Mouse (Mus musculus) heart, embryonic 11.5 days (tissue): ENCODE measurements around the gene Cmss1. TPM values are rescaled to one million over a fixed set of nuclear protein-coding genes. Genes with fewer than 3 reads are reported as not detected.

ENCODE experiments used
- ATAC-seq: fragments of 200-750 bp; cut with Nextera tagmentation; replicated peaks from 2 replicates; pipeline ENCODE4 v1.8.0; 2017; ENCODE audit warnings: moderate library complexity; ENCODE audit not compliant: insufficient number of reproducible peaks, low FRiP score, low TSS enrichment
- H3K27ac ChIP-seq: fragments of 300-500 bp; sonication (generic); 2 replicates; pipeline ENCODE4 v1.5.1; 2014; ENCODE audit warnings: mild to moderate bottlenecking, low read depth, low read length
- H3K27me3 ChIP-seq: fragments of 300-500 bp; sonication (generic); 2 replicates; pipeline ENCODE4 v1.6.1; 2014; ENCODE audit warnings: mild to moderate bottlenecking, low read length, mixed read lengths; ENCODE audit not compliant: control insufficient read depth, insufficient read depth
- H3K36me3 ChIP-seq: fragments of 300-500 bp; sonication (generic); 2 replicates; pipeline ENCODE4 v1.6.1; 2014; ENCODE audit warnings: mild to moderate bottlenecking, low read length, moderate library complexity, mixed read lengths; ENCODE audit not compliant: control insufficient read depth, insufficient read depth
- H3K4me1 ChIP-seq: fragments of 300-500 bp; sonication (generic); 2 replicates; pipeline ENCODE4 v1.6.1; 2014; ENCODE audit warnings: low read length; ENCODE audit not compliant: control insufficient read depth, insufficient read depth
- H3K4me2 ChIP-seq: fragments of 300-500 bp; sonication (generic); 2 replicates; pipeline ENCODE4 v1.6.1; 2014; ENCODE audit warnings: mild to moderate bottlenecking, moderate library complexity
- H3K4me3 ChIP-seq: fragments of 300-500 bp; sonication (generic); 2 replicates; pipeline ENCODE4 v1.5.1; 2014; ENCODE audit warnings: low read depth, low read length
- H3K9ac ChIP-seq: fragments of 300-500 bp; sonication (generic); 2 replicates; pipeline ENCODE4 v1.6.1; 2014; ENCODE audit warnings: mild to moderate bottlenecking, low read depth, low read length, moderate library complexity
- H3K9me3 ChIP-seq: fragments of 300-500 bp; sonication (generic); replicated peaks from 2 replicates; pipeline ENCODE4 v1.6.1; 2016; ENCODE audit warnings: low read length; ENCODE audit not compliant: control insufficient read depth
- WGBS: fragments of 180-500 bp; shearing (Covaris S2); extraction: QIAGEN DNeasy Blood & Tissue Kit; methylation state at CpG from one replicate; pipeline ENCODE4 v1.1.7; 2014; ENCODE audit not compliant: insufficient replicate concordance; 5-methylcytosine and 5-hydroxymethylcytosine counted together
- polyA plus RNA-seq: library from polyadenylated mRNA; unstranded; fragments of >200 nt; fragmentation: Nextera tagmentation; extraction: Ambion mirVana; gene quantifications from 2 replicates; pipeline ENCODE4 v1.2.1, GENCODE M21; 2014

The Cmss1 gene
- polyA plus RNA-seq, 1 experiment from 2014 or later = 36.6 TPM

DNA sequence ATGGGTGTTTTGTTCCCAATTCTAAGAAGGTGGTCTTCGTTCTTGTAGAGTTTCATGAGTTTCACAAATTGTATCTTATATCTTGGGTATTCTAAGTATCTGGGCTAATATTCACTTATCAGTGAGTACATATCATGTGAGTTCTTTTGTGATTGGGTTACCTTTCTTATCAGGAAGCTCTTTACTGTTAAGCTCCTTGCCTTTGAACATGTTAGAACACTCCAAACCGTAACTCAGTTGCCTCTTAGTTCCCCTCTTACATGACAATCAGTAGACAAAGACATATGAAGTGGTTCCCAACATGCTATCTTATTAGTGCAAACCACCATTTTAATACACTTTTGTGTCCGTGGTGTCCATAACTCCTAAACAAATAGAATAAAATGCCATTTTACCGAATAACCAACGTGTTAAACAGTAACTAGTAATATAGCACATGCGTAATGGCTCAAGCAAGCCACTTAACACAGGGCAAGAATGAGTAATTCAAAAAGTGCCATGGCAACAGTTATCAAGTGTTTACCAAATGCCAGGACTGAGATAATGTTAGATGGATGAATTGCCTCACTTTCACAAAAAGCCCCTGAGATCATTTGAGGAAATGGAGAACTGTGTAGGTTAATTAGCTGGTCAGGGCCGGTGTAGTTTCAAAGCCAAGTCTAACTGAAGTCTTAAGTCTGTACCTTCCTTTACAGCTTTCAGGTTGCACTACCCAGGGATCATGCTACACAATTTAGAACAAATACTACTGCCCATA is 37.8 kb downstream of the Cmss1 start:
- ATAC-seq = no peak
- Histone ChIP-seq H3K4me1 (no peaks in the 10 kb centered on the region), H3K36me3 (peaks cover 20% of the 10 kb centered on the region), H3K9ac (no peak overlapping the region), H3K9me3 (no peaks in the 10 kb centered on the region), H3K4me2 (no peak overlapping the region), H3K4me3 (no peak overlapping the region), H3K27me3 (no peaks in the 10 kb centered on the region), H3K27ac (no peak overlapping the region)
- WGBS = 79% methylated on average over 7 of the region's 7 CpGs

GRCm38 (mm10) chr16:57566215-57566614 is 40.4 kb downstream of the Cmss1 start:
- Histone ChIP-seq H3K9me3 (no peaks in the 10 kb centered on the region), H3K27me3 (no peaks in the 10 kb centered on the region), H3K9ac (no peak overlapping the region), H3K4me2 (no peak overlapping the region), H3K36me3 (peaks cover 11% of the 10 kb centered on the region), H3K27ac (no peak overlapping the region), H3K4me1 (peaks cover 7% of the 10 kb centered on the region), H3K4me3 (no peak overlapping the region)
- no peak for ATAC-seq
- 51% methylated on average over 3 of the region's 3 CpGs for WGBS

DNA sequence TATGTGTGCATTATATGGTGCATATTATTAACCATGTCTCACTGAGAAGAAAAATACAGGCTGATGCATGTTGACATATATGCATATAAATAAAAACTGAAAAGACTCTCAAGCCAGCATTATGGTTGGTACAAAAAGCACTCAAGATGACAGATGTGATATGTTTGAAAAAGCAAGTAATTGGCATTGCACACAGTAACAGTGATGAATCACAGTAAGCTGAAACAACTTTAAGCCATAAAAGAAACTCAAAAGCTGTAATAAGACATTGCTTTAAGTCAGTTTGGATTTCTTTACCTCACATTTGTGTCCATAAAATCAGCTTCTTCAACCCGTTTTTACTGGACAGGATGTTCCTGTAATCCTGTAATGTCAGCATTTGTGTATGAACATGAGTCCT is 41.9 kb downstream of the Cmss1 start:
- 71% methylated on average over 1 of the region's 1 CpGs for WGBS
- Histone ChIP-seq H3K9me3 (no peaks in the 10 kb centered on the region), H3K9ac (no peak overlapping the region), H3K4me3 (no peak overlapping the region), H3K36me3 (peaks cover 3% of the 10 kb centered on the region), H3K4me2 (no peak overlapping the region), H3K27me3 (no peaks in the 10 kb centered on the region), H3K4me1 (peaks cover 7% of the 10 kb centered on the region), H3K27ac (no peak overlapping the region)
- no peak for ATAC-seq

- Histone ChIP-seq H3K27ac (no peak overlapping the region), H3K4me2 (no peak overlapping the region), H3K36me3 (no peaks in the 10 kb centered on the region), H3K4me1 (peaks cover 7% of the 10 kb centered on the region), H3K4me3 (no peak overlapping the region), H3K27me3 (no peaks in the 10 kb centered on the region), H3K9ac (no peak overlapping the region), H3K9me3 (no peaks in the 10 kb centered on the region)
- ATAC-seq = no peak; the same call in 1 of the 2 replicates
- 49% methylated on average over 3 of the region's 3 CpGs for WGBS
These were observed 43.2 kb downstream of the Cmss1 start for GRCm38 (mm10) chr16:57563453-57563852.

DNA sequence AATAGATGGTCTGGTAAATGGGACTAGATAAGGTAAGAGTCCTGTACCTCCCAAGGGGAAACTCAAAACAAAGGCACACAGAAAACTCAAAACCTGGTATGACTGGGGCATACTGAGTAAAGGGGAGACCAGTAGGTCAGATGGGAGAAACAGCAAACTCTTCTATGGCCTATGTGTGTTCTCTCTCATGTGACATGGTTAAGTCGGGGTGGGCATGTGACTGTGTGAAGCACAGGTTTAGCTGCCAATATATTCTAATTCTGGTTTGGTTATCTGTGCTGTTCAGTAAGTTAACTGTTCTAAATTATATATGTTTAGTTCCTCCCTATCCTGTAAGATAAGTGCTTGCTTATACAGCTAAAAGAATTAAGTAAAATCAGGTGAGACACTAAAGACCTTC is 46.5 kb downstream of the Cmss1 start:
- Histone ChIP-seq H3K4me3 (no peak overlapping the region), H3K9me3 (no peaks in the 10 kb centered on the region), H3K4me1 (peaks cover 7% of the 10 kb centered on the region), H3K9ac (no peak overlapping the region), H3K27ac (no peak overlapping the region), H3K36me3 (no peaks in the 10 kb centered on the region), H3K4me2 (no peak overlapping the region), H3K27me3 (no peaks in the 10 kb centered on the region)
- ATAC-seq = no peak
- WGBS = 90% methylated on average over 1 of the region's 1 CpGs

GRCm38 (mm10) chr16:57558258-57558657 is 48.4 kb downstream of the Cmss1 start:
- no peaks in the 10 kb centered on the region for H3K36me3 ChIP-seq
- WGBS = 87% methylated on average over 3 of the region's 3 CpGs
- no peak overlapping the region for H3K4me3 ChIP-seq
- ATAC-seq = no peak
- H3K4me1 ChIP-seq = peaks cover 3% of the 10 kb centered on the region
- no peaks in the 10 kb centered on the region for H3K9me3 ChIP-seq
- H3K9ac ChIP-seq = no peak overlapping the region
- H3K4me2 ChIP-seq = no peak overlapping the region
- no peak overlapping the region for H3K27ac ChIP-seq
- H3K27me3 ChIP-seq = no peaks in the 10 kb centered on the region

DNA sequence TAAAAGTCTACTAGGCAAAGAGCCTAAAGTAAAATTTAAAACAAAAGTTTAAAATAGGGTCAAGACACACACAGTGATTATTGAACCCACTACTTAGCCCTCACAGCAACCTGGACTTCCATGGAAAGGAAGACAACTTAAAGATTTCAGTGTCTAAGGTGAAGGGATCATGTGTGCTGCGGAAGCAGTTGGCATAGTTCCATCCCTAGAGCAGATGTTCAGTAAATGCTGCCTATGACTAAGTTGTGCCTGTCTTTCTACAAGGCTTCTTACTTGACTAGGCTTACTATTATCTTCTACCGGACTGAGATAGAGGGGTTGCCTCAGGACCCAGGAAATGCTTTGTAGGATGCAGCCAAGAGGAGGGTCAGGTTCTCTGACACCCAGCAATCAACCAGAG is 50.4 kb downstream of the Cmss1 start:
- no peak overlapping the region for H3K27ac ChIP-seq
- peaks cover 7% of the 10 kb centered on the region; the same call in 1 of the 2 replicates for H3K4me1 ChIP-seq

GRCm38 (mm10) chr16:57555667-57556066 is 51.0 kb downstream of the Cmss1 start:
- Histone ChIP-seq H3K4me1 (peaks cover 7% of the 10 kb centered on the region; the same call in 1 of the 2 replicates), H3K27ac (no peak overlapping the region), H3K4me3 (no peak overlapping the region), H3K27me3 (no peaks in the 10 kb centered on the region), H3K36me3 (no peaks in the 10 kb centered on the region), H3K9ac (no peak overlapping the region), H3K9me3 (no peaks in the 10 kb centered on the region), H3K4me2 (no peak overlapping the region)
- WGBS = 70% methylated on average over 4 of the region's 4 CpGs
- ATAC-seq = no peak

More for the DNA sequence above, 50.4 kb downstream of the Cmss1 start:
- no peak overlapping the region for H3K9ac ChIP-seq
- no peaks in the 10 kb centered on the region for H3K9me3 ChIP-seq
- no peak overlapping the region for H3K4me2 ChIP-seq
- H3K36me3 ChIP-seq = no peaks in the 10 kb centered on the region
- WGBS = 68% methylated on average over 2 of the region's 2 CpGs
- H3K4me3 ChIP-seq = no peak overlapping the region
- ATAC-seq = no peak
- no peaks in the 10 kb centered on the region for H3K27me3 ChIP-seq

- Histone ChIP-seq H3K4me3 (no peak overlapping the region), H3K4me2 (no peak overlapping the region)
- WGBS = 82% methylated on average over 6 of the region's 6 CpGs
These were observed 51.7 kb downstream of the Cmss1 start for GRCm38 (mm10) chr16:57554886-57555400.

More at GRCm38 (mm10) chr16:57554886-57555400, 51.7 kb downstream of the Cmss1 start:
- no peak for ATAC-seq
- Histone ChIP-seq H3K4me1 (peaks cover 7% of the 10 kb centered on the region; the same call in 1 of the 2 replicates), H3K36me3 (no peaks in the 10 kb centered on the region), H3K27ac (no peak overlapping the region), H3K27me3 (no peaks in the 10 kb centered on the region), H3K9me3 (no peaks in the 10 kb centered on the region), H3K9ac (no peak overlapping the region)
